Mouse (Mus musculus) forebrain, postnatal 0 days (tissue): ENCODE results near the gene Ttc21a. TPM values are rescaled to one million over a fixed set of nuclear protein-coding genes. Genes with fewer than 3 reads are reported as not detected.

Experiments
- ATAC-seq: fragments of 200-750 bp; cut with Nextera tagmentation; 2 replicates; pipeline ENCODE4 v1.8.0; 2017; ENCODE audit warnings: mild to moderate bottlenecking, moderate library complexity
- DNase-seq: peaks from one replicate; pipeline ENCODE4 v3.0.0-alpha.2; 2015
- H3K27ac ChIP-seq: fragments of 300-500 bp; sonication (generic); 2 replicates; pipeline ENCODE4 v1.5.1; 2014; ENCODE audit warnings: low read depth, mild to moderate bottlenecking, antibody characterized with exemption, low read length, moderate library complexity, mixed read lengths
- H3K27me3 ChIP-seq: fragments of 300-500 bp; sonication (generic); 2 replicates; pipeline ENCODE4 v1.6.1; 2014; ENCODE audit warnings: mild to moderate bottlenecking, low read length, mixed read lengths; ENCODE audit not compliant: insufficient read depth
- H3K36me3 ChIP-seq: fragments of 300-500 bp; sonication (generic); 2 replicates; pipeline ENCODE4 v1.6.1; 2014; ENCODE audit warnings: mild to moderate bottlenecking, moderate library complexity; ENCODE audit not compliant: insufficient read depth
- H3K4me1 ChIP-seq: fragments of 300-500 bp; sonication (generic); 2 replicates; pipeline ENCODE4 v1.6.1; 2014; ENCODE audit warnings: antibody characterized with exemption; ENCODE audit not compliant: insufficient read depth
- H3K4me2 ChIP-seq: fragments of 300-500 bp; sonication (generic); 2 replicates; pipeline ENCODE4 v1.6.1; 2014; ENCODE audit warnings: low read depth, mild to moderate bottlenecking, moderate library complexity
- H3K4me3 ChIP-seq: fragments of 300-500 bp; sonication (generic); 2 replicates; pipeline ENCODE4 v1.5.1; 2014; ENCODE audit warnings: low read depth, low read length, mixed read lengths
- H3K9ac ChIP-seq: fragments of 300-500 bp; sonication (generic); 2 replicates; pipeline ENCODE4 v1.6.1; 2014; ENCODE audit warnings: mild to moderate bottlenecking
- H3K9me3 ChIP-seq: fragments of 300-500 bp; sonication (generic); 2 replicates; pipeline ENCODE4 v1.6.1; 2016; ENCODE audit warnings: low read length
- CTCF ChIP-seq: sonication (generic); IDR thresholded peaks from 2 replicates; pipeline ENCODE4 v1.5.1; 2016; ENCODE audit warnings: antibody characterized with exemption, control low read depth, low read depth
- WGBS: fragments of 180-500 bp; shearing (Covaris S2); extraction: QIAGEN DNeasy Blood & Tissue Kit; methylation state at CpG from one replicate; pipeline ENCODE4 v1.1.7; 2014; 5-methylcytosine and 5-hydroxymethylcytosine counted together
- polyA plus RNA-seq: library from polyadenylated mRNA; unstranded; fragments of >200 nt; fragmentation: Nextera tagmentation; extraction: Ambion mirVana; gene quantifications from 2 replicates; pipeline ENCODE4 v1.2.1, GENCODE M21; 2015
- total RNA-seq: library from RNA; depleted of rRNA; stranded (reverse); fragments of >200 nt; gene quantifications from 2 replicates; pipeline ENCODE4 v1.2.3, GENCODE M21; 2014

Gene Ttc21a
- total and polyA plus RNA-seq, 2 experiments from 2014 or later, result 0.85 to 4.3 TPM

DNA sequence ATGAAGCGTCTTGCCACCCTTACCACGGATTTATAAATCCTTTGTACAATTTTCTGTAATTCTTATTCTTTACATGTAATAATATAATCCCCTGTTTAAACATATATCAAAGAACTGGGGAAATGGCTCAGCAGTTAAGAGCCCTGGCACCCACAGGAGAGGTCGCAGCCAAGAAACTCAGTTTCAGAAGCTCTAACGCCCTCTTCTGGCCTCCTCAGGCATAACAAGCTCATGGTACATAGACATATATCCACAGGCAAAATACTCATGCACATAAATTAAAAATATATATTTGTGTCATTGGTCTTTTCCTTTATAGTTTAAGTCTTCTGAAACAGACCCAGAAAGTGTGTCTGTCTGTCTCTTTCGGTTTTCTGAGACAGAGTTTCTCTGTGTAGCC lies 37.2 kb downstream of the Ttc21a start:
- no peak overlapping the region for H3K9ac ChIP-seq
- no peaks in the 10 kb centered on the region for H3K9me3 ChIP-seq
- H3K4me2 ChIP-seq, result no peak overlapping the region
- WGBS, result 80% methylated on average over 5 of the region's 5 CpGs
- H3K4me3 ChIP-seq, result no peak overlapping the region
- TF ChIP-seq CTCF, result peak; percentile 32
- no peak overlapping the region for H3K27ac ChIP-seq
- DNase-seq (no peak), ATAC-seq (no peak)
- H3K4me1 ChIP-seq, result peaks cover 11% of the 10 kb centered on the region
- no peaks in the 10 kb centered on the region for H3K27me3 ChIP-seq
- no peaks in the 10 kb centered on the region for H3K36me3 ChIP-seq

DNA sequence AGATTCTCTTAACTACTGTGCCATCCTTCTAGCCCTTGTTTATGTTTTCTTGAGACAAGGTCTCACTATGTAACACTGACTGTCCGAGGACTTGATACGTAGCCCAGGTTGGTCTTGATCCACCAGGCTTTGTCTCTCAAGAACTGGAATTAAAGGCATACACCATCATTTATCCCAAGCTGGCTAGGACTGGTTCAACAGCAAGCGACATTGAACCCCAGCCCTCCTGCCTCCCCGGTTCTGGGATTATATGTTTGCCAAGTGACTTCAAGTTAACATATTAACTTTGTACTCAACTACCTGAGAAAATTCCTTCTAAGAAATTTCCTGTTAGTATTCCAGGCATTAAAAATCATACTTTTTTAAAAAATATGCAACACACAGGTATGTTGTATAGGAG lies 37.9 kb downstream of the Ttc21a start:
- no peak for TF ChIP-seq CTCF
- WGBS, result 85% methylated on average over 4 of the region's 4 CpGs
- no peak for ATAC-seq

DNA sequence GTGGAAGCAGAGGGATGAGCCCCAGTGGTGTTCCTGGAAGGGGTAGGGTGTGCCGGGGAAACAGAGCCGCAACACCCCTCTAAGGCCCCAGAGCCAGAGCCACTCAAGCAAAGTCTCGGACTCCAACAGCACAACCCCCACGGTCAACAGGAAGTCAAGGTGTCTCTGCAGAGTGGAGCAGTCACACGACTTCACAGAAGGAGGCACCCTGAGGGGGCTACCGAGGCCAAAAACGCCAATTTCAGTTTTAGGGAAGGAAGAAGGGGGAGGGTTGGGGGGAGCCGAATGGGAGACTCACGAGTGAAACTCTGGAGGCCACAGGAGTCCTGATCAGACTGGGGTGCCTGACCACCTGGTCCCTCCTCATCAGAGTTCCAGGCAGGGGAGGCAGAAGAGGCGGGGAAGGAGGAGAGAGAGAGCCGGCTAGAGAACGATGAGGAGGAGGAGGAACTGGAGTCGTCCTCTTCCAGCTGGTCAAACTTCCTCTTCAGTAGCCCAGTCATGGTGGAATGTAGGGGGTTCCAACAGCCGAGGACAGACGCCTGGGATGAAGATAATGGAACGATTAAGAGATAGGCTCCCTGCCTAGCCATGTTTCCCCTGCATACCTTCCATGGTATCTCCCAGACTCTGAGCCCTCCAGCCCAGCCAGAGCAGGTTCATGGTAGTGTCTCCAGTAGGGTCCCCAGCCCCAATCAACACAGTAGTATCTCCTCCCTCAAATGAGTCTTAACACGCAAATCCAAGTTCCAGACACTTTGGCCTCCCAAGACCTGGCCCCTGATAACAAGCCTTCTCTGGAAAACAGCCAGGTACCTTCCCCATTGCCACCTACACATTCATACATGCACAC lies 39.5 kb downstream of the Ttc21a start:
- TF ChIP-seq CTCF, result no peak
- no peak overlapping the region for H3K4me2 ChIP-seq
- H3K4me1 ChIP-seq, result no peaks in the 10 kb centered on the region
- H3K4me3 ChIP-seq, result no peak overlapping the region
- no peak overlapping the region for H3K9ac ChIP-seq
- no peak for ATAC-seq
- no peaks in the 10 kb centered on the region for H3K27me3 ChIP-seq
- H3K36me3 ChIP-seq, result no peaks in the 10 kb centered on the region
- no peak overlapping the region for H3K27ac ChIP-seq
- WGBS, result 70% methylated on average over 17 of the region's 17 CpGs
- H3K9me3 ChIP-seq, result no peaks in the 10 kb centered on the region
- DNase-seq, result no peak

More for the DNA sequence above, 37.9 kb downstream of the Ttc21a start:
- Histone ChIP-seq H3K4me1 (peaks cover 10% of the 10 kb centered on the region), H3K9ac (no peak overlapping the region), H3K4me3 (no peak overlapping the region), H3K4me2 (no peak overlapping the region), H3K27me3 (no peaks in the 10 kb centered on the region), H3K9me3 (no peaks in the 10 kb centered on the region), H3K36me3 (no peaks in the 10 kb centered on the region), H3K27ac (no peak overlapping the region)
- no peak for DNase-seq

DNA sequence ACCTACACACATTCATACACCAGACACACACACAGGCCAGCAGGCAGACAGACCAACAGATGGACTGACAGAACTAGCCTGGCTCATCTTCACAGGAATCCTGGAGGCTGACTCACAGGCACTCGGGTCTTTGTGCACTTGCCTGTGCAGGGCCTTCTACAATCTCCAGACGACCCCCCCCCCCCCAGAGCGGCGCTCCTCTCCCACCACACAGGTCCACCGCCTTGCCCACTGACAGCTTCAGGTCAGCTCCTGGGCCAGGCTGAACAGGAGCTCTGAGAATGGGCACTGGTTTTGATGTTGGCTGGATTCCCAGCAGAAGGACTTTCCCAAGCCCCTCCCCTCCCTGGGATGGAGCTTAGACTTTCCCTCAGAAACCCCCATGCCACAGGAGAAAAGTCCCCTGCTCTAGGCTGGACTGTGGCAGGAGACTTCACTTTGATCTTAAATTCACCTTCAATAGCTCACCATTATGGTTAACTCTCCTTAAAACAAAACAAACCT lies 40.2 kb downstream of the Ttc21a start:
- peak; percentile 14 for DNase-seq
- Histone ChIP-seq H3K9ac (no peak overlapping the region), H3K9me3 (no peaks in the 10 kb centered on the region), H3K4me2 (no peak overlapping the region), H3K27ac (no peak overlapping the region), H3K27me3 (no peaks in the 10 kb centered on the region), H3K36me3 (no peaks in the 10 kb centered on the region), H3K4me1 (peaks cover 6% of the 10 kb centered on the region; the same call in 1 of the 2 replicates), H3K4me3 (no peak overlapping the region)
- no peak for ATAC-seq
- WGBS, result 28% methylated on average over 5 of the region's 5 CpGs
- TF ChIP-seq CTCF, result no peak

DNA sequence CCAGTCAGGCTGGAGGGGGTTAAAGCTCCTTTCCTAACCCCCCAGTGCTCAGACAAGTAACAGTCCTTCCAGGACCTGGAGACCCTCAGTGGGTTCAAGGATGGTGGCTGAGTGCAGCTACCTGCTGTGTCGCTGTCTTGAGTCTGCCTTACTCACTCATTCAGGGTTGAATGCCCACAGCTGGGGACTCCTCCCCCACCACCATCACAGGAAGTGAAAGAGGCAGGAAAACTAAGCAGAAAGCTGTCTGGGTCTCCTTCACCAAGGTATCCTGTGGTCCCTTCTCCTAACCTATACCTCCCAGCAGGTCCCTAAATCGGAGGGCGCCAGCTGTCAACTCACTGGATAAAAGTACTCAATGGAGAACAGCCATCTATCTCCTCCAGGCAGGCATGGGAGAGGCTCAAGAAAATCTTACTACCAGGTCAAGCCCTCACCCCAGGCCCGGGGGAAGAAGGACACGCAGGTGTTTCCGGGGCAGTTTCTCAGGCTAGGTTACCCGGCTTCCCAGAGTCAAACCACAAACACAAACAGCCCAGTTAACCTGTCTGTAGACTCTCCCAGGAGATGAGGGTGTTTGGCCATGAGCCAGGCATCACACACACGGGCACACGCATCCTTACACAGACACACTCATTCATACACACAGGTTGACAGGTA lies 40.9 kb downstream of the Ttc21a start:
- Histone ChIP-seq H3K9ac (no peak overlapping the region), H3K4me1 (peaks cover 7% of the 10 kb centered on the region; the same call in 1 of the 2 replicates), H3K27ac (no peak overlapping the region), H3K27me3 (0 out of 2 replicates have a peak, but pooled peaks cover 2% of the 10 kb centered on the region), H3K4me3 (no peak overlapping the region), H3K9me3 (no peaks in the 10 kb centered on the region), H3K4me2 (no peak overlapping the region), H3K36me3 (no peaks in the 10 kb centered on the region)
- TF ChIP-seq CTCF, result no peak
- DNase-seq (no peak), ATAC-seq (no peak)
- 52% methylated on average over 9 of the region's 9 CpGs for WGBS

DNA sequence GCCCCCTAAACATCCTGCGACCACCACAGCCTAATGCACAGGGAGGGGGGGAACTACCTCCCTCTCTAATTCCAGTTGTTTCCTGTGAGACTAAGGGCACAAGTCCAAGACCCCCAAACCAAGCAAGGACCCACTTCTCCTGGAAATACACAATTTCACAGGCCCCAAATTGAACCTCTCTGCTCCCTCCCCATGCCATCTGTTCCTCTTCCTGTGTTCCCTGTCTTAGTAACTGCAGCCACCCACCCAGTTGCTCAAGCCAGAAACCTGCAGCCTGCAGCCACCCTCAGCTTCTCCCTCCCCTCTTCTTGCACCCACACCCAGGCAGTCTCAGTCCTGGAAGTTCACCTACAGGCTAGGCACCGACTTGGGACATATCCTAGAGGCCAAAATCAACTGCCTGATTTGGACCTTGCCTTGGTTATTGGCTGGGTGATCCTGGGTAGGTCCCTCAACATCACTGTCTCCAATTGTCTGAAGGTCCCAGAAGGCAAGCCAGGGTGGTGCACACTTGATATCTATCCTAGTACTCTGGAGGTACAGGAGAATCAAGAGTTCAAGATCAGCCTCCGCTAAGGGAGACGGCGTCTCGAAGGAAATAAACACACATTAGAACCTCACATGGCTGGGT lies 41.5 kb downstream of the Ttc21a start:
- Histone ChIP-seq H3K36me3 (no peaks in the 10 kb centered on the region), H3K4me2 (no peak overlapping the region), H3K9me3 (no peaks in the 10 kb centered on the region), H3K27ac (no peak overlapping the region), H3K4me3 (no peak overlapping the region), H3K4me1 (peaks cover 7% of the 10 kb centered on the region; the same call in 1 of the 2 replicates), H3K9ac (no peak overlapping the region), H3K27me3 (0 out of 2 replicates have a peak, but pooled peaks cover 2% of the 10 kb centered on the region)
- 83% methylated on average over 6 of the region's 6 CpGs for whole genome bisulfite sequencing
- TF ChIP-seq CTCF, result no peak
- DNase-seq (no peak), ATAC-seq (no peak)
